Mouse (Mus musculus): ENCODE data around the gene Gli2. TPM values are rescaled to one million over a fixed set of nuclear protein-coding genes. Genes with fewer than 3 reads are reported as not detected.

The Gli2 gene
- total RNA-seq, 1 experiment: 9.8 TPM

DNA sequence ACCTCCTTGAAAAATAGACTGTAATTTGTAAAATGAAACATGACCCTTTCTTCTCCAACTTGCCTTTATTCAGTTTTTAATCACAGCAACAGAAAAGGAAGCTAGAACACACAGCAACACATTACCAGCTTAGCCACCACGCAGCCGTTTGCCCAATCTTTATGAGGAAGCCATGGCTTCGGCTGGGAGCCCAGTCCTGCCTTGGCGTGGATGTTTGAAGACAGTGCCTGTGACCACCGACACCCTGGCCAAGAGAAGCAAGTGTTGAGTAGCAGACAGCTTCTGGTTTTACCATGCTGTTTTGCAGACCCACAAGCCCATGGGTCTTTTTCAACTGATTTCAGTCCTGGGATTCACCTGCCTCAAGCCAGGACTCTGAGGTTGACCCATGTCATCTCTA, 121.3 kb downstream of the Gli2 start:
- in situ Hi-C loops (cut with MboI; ENCODE audit: low sequenced_read_pairs in 2 of 2, unreplicated experiment in 2 of 2): no loop called here
- Histone ChIP-seq H3K9ac (ENCODE audit: insufficient read depth, low read depth, low read length, poor library complexity, severe bottlenecking) (no peak overlapping the region), H3K4me3 (ENCODE audit: insufficient read depth in 1 of 2, low read depth in 1 of 2, low read length in 2 of 2, poor library complexity in 1 of 2, severe bottlenecking in 1 of 2) (no peak overlapping the region), H3K9me3 (ENCODE audit: control insufficient read depth, insufficient read depth, low read depth, low read length) (no peaks in the 10 kb centered on the region), H3K4me1 (ENCODE audit: control insufficient read depth in 2 of 2, insufficient read depth in 2 of 2, low read length in 2 of 2, poor library complexity in 1 of 2) (peaks cover 0 to 2% of the 10 kb centered on the region in 2 experiments; a peak in 1 of 4 replicates), H3K27ac (ENCODE audit: insufficient read depth, low read depth, low read length, poor library complexity, severe bottlenecking) (no peak overlapping the region), H3K36me3 (ENCODE audit: control insufficient read depth, insufficient read depth, low read length, poor library complexity, severe bottlenecking) (peaks cover 2% of the 10 kb centered on the region; the same call in 1 of the 2 replicates)
- DNase-seq (ENCODE audit: low read depth, low spot score): no peak
- no peak for TF ChIP-seq ZC3H11A (IDR thresholded peaks at IDR 0.05; ENCODE audit: borderline replicate concordance, low read depth, low read length)
- no peak for TF ChIP-seq HCFC1 (IDR thresholded peaks at IDR 0.05; ENCODE audit: borderline replicate concordance, insufficient read depth, low read length)
- no peak for TF ChIP-seq MAFK (IDR thresholded peaks at IDR 0.05; ENCODE audit: insufficient read depth, low read depth, low read length)
- no peak for TF ChIP-seq CHD2 (IDR thresholded peaks at IDR 0.05; ENCODE audit: low read depth, low read length)
- no peak for TF ChIP-seq ZNF384 (IDR thresholded peaks at IDR 0.05; ENCODE audit: low read depth, low read length)

DNA sequence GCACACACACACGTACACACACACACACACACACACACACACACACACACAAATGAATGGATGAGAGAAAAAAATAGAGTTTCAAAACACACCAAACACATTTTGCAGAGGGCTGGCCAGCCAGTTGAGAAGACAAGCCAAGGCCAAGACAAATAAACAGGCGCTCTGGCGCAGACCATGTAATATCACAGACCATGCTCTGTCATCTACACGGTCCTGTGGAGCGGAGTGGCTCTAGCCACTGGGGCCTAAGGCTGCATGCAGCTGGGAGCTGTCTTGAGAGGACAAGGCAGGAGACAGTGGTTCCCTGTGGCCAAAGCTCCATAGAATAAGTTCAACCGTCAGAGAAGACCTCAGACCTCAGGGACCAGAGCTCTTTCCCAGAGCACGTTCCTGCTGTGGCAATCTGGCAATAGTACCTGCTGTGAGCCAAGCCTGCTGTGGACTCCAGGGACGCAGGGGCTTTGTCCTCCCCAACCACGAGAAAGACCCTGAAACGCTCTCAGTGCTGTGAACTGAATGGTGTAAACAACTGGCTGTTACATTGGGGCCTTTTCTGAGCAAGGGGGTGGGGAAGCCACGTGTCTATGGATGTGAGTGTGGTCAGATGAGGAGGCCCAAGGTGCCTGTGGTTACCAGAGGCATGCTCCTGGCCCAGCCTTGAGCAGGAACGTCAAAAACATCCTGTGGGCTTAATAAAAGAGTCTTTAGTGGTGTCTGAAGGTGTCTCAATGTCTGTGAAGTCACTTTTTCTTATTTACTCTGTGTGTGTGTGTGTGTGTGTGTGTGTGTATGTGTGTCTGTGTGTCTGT, 125.7 kb downstream of the Gli2 start:
- in situ Hi-C loops (cut with MboI; ENCODE audit: low sequenced_read_pairs in 2 of 2, unreplicated experiment in 2 of 2): no loop called here

DNA sequence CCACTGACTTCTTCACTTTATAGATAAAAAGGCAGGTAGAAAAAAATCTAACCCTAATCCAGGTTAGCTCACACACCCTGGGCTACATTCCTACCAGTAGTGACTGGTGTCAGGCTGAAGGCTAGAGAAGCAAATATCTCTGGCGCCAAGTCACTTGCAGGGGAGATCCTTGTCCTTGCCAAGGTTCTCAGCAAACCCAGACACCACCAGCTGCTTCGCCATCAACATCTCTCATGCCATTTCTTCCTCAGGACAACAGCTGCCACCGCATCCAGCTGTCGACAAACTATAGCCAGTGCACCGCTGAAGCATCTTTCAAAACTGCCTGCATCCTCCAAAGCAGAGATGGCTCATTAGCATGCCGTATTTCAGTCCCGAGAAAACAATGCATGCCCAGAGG, 126.9 kb downstream of the Gli2 start:
- no peaks in the 10 kb centered on the region for H3K9me3 ChIP-seq (ENCODE audit: control insufficient read depth, insufficient read depth, low read depth, low read length)
- H3K36me3 ChIP-seq (ENCODE audit: control insufficient read depth, insufficient read depth, low read length, poor library complexity, severe bottlenecking): peaks cover 4% of the 10 kb centered on the region; the same call in 1 of the 2 replicates
- no peak overlapping the region for H3K27ac ChIP-seq (ENCODE audit: insufficient read depth, low read depth, low read length, poor library complexity, severe bottlenecking)
- no peak for DNase-seq (ENCODE audit: low read depth, low spot score)
- H3K4me1 ChIP-seq (ENCODE audit: control insufficient read depth in 2 of 2, insufficient read depth in 2 of 2, low read length in 2 of 2, poor library complexity in 1 of 2): no peaks in the 10 kb centered on the region
- H3K4me3 ChIP-seq (ENCODE audit: insufficient read depth in 1 of 2, low read depth in 1 of 2, low read length in 2 of 2, poor library complexity in 1 of 2, severe bottlenecking in 1 of 2): no peak overlapping the region
- in situ Hi-C loops (cut with MboI; ENCODE audit: low sequenced_read_pairs in 2 of 2, unreplicated experiment in 2 of 2): no loop called here
- TF ChIP-seq ZNF384 (IDR thresholded peaks at IDR 0.05; ENCODE audit: low read depth, low read length): no peak
- no peak for TF ChIP-seq HCFC1 (IDR thresholded peaks at IDR 0.05; ENCODE audit: borderline replicate concordance, insufficient read depth, low read length)
- TF ChIP-seq CHD2 (IDR thresholded peaks at IDR 0.05; ENCODE audit: low read depth, low read length): no peak
- TF ChIP-seq MAFK (IDR thresholded peaks at IDR 0.05; ENCODE audit: insufficient read depth, low read depth, low read length): no peak
- H3K9ac ChIP-seq (ENCODE audit: insufficient read depth, low read depth, low read length, poor library complexity, severe bottlenecking): no peak overlapping the region

More for the DNA sequence above, 125.7 kb downstream of the Gli2 start:
- Histone ChIP-seq H3K9ac (ENCODE audit: insufficient read depth, low read depth, low read length, poor library complexity, severe bottlenecking) (no peak overlapping the region), H3K9me3 (ENCODE audit: control insufficient read depth, insufficient read depth, low read depth, low read length) (no peaks in the 10 kb centered on the region), H3K4me1 (ENCODE audit: control insufficient read depth in 2 of 2, insufficient read depth in 2 of 2, low read length in 2 of 2, poor library complexity in 1 of 2) (no peaks in the 10 kb centered on the region), H3K27ac (ENCODE audit: insufficient read depth, low read depth, low read length, poor library complexity, severe bottlenecking) (no peak overlapping the region), H3K36me3 (ENCODE audit: control insufficient read depth, insufficient read depth, low read length, poor library complexity, severe bottlenecking) (peaks cover 4% of the 10 kb centered on the region; the same call in 1 of the 2 replicates), H3K4me3 (ENCODE audit: insufficient read depth in 1 of 2, low read depth in 1 of 2, low read length in 2 of 2, poor library complexity in 1 of 2, severe bottlenecking in 1 of 2) (no peak overlapping the region)
- no peak for DNase-seq (ENCODE audit: low read depth, low spot score)
- TF ChIP-seq MAFK (IDR thresholded peaks at IDR 0.05; ENCODE audit: insufficient read depth, low read depth, low read length) (no peak), CHD2 (IDR thresholded peaks at IDR 0.05; ENCODE audit: low read depth, low read length) (no peak), ZC3H11A (IDR thresholded peaks at IDR 0.05; ENCODE audit: borderline replicate concordance, low read depth, low read length) (no peak), HCFC1 (IDR thresholded peaks at IDR 0.05; ENCODE audit: borderline replicate concordance, insufficient read depth, low read length) (no peak), ZNF384 (IDR thresholded peaks at IDR 0.05; ENCODE audit: low read depth, low read length) (no peak)

DNA sequence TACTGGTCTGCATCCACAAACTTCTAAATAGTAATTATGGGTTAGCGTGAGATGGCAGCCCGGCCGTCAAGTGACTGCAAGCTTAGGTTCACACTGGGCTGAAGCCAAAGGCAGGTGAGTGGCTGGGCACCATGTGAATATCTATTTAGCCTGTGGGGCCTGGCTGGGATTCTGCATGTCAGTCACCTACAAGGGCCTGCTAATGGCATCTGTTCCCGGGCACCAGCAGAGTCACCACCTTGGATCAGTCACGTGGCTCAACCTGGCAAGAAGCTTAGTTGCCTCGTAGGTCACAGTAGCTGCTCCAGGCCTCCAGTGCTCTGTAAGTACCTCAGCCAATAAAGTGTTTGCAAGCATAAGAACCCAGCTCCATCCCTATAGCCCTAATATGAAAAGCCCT, 131.2 kb downstream of the Gli2 start:
- Histone ChIP-seq H3K4me3 (ENCODE audit: insufficient read depth in 1 of 2, low read depth in 1 of 2, low read length in 2 of 2, poor library complexity in 1 of 2, severe bottlenecking in 1 of 2) (no peak overlapping the region), H3K9me3 (ENCODE audit: control insufficient read depth, insufficient read depth, low read depth, low read length) (no peaks in the 10 kb centered on the region), H3K36me3 (ENCODE audit: control insufficient read depth, insufficient read depth, low read length, poor library complexity, severe bottlenecking) (peaks cover 2% of the 10 kb centered on the region; the same call in 1 of the 2 replicates), H3K4me1 (ENCODE audit: control insufficient read depth in 2 of 2, insufficient read depth in 2 of 2, low read length in 2 of 2, poor library complexity in 1 of 2) (no peaks in the 10 kb centered on the region), H3K27ac (ENCODE audit: insufficient read depth, low read depth, low read length, poor library complexity, severe bottlenecking) (no peak overlapping the region), H3K9ac (ENCODE audit: insufficient read depth, low read depth, low read length, poor library complexity, severe bottlenecking) (no peak overlapping the region)
- no peak for TF ChIP-seq MAFK (IDR thresholded peaks at IDR 0.05; ENCODE audit: insufficient read depth, low read depth, low read length)
- no peak for TF ChIP-seq CHD2 (IDR thresholded peaks at IDR 0.05; ENCODE audit: low read depth, low read length)
- no peak for TF ChIP-seq ZNF384 (IDR thresholded peaks at IDR 0.05; ENCODE audit: low read depth, low read length)
- no peak for TF ChIP-seq HCFC1 (IDR thresholded peaks at IDR 0.05; ENCODE audit: borderline replicate concordance, insufficient read depth, low read length)
- no peak for TF ChIP-seq ZC3H11A (IDR thresholded peaks at IDR 0.05; ENCODE audit: borderline replicate concordance, low read depth, low read length)
- in situ Hi-C loops (cut with MboI; ENCODE audit: low sequenced_read_pairs in 2 of 2, unreplicated experiment in 2 of 2): no loop called here
- DNase-seq (ENCODE audit: low read depth, low spot score): no peak

All from ES-E14 (cell line).